Mouse (Mus musculus): ENCODE measurements around the gene Brpf1. TPM values are rescaled to one million over a fixed set of nuclear protein-coding genes. Genes with fewer than 3 reads are reported as not detected.

Gene Brpf1
- total RNA-seq, 2 experiments from 2014 or later = 40.6 to 46.3 TPM

- DNase-seq (ENCODE audit: low spot score in 2 of 2) = no peak
Observed at GRCm38 (mm10) chr6:113351653-113352052, 44.7 kb downstream of the Brpf1 start.

- DNase-seq (ENCODE audit: low spot score in 2 of 2) = no peak
Observed at GRCm38 (mm10) chr6:113352820-113353219, 45.9 kb downstream of the Brpf1 start.

DNA sequence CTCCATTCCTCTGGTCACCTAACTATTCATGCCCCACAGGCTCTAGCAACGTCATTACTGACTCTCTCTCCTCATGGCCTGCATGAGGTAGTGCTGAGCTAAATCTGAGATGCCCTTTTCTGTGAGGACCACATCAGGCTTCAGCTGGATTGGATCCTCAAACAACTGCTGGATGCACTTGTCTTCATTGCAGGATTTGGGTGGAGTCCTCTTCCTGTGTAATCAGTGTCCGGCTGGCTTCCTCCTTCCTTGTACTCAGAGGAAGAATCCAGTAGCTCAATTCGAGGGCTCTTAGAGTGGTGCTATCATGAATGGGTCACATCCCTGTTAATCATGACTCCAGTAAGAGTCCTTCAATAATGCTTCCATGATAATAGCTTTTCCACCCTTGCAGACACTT is 46.8 kb downstream of the Brpf1 start:
- DNase-seq (ENCODE audit: low spot score in 2 of 2) = no peak

GRCm38 (mm10) chr6:113361476-113361875 is 54.5 kb downstream of the Brpf1 start:
- no peak for DNase-seq (ENCODE audit: low spot score in 2 of 2)

DNA sequence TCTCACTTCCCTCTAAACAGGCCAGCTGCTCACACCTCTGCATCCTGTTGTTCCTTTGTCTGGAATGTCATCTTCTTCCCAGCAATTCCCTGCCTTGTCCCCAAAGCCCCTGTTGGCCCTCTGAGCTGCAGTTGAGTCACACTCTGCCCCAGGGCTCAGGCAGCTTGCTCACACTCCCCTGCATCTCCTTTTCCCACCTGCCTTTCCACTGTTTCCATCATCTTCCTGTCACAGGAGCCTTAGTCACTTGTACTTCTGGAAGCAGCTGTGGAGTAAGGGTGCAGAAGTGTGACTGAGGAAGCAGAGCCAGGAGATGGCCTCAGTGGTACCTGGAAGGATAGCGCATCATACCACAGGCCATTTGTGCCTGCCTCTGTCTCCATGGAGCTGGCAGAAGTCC is 55.3 kb downstream of the Brpf1 start:
- no peak for DNase-seq (ENCODE audit: low spot score in 2 of 2)

DNA sequence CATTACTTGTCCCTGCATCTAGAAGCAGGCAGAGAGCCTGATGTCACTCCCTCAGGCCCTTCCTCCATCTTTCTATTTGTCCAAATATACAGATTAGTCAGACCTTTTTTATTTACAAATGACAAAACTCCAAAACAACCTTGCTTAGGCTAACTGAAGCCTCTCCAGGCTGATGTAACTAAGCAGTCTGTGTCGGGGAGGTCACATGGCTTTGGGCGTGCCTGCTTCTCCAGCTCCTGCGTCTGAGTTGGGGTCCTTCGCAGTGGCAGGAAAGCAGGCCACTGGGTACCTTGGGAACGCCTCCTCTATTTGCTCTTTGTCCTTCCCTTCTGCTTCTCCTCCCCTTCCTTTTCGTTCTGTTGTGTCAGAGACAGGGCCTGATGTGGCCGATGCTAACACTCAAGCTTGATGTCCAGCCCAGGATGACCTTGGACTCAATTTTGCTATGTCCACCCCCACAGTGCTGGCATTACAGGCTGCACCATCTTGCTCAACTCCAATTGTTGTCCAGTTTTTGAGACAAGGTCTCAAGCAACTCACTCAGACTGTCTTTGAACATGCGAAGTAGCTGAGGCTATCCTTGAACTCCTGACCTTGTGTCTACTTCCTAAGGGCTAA is 57.7 kb downstream of the Brpf1 start:
- no peak for DNase-seq (ENCODE audit: low spot score in 2 of 2)

- no peak for DNase-seq (ENCODE audit: low spot score in 2 of 2)
Observed at GRCm38 (mm10) chr6:113366639-113367038, 59.7 kb downstream of the Brpf1 start.

DNA sequence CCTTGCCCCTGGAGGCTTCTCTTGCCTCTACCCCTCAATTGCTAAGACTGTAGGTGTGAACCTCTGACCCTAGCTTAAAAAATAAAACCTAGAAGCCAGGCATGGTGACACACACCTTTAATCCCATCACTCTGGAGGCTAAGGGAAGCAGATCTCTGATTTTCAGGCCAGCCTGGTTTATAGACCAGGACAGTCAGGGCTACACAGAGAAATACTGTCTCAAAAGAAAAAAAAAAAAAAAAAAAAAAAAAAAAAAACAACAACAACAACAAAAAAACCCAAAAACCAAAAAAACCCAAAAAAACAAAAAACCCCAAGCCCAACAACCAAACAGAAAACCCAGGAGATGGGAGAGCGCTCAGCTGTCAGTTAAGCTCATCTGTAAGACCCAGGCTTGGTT is 60.6 kb downstream of the Brpf1 start:
- no peak for DNase-seq (ENCODE audit: low spot score in 2 of 2)

DNA sequence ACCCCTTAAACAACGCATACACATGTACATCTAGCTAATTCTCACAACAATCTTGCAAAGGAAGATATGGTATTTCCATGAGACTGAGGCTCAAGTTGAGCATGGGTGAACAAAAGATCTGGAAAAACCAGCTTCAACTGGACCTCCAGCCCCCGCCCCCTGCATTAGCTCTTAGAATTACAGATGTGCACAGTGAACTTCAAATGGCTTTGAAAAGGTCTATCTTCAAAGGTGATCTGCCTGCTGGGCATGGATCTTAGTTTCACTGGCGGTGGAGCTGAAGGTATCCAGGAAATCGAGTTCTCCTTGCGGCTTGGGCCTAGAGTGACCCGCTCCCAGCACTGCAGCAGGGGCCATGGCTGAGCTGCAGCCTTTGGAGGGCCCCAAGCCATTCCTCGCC is 61.2 kb downstream of the Brpf1 start:
- DNase-seq (ENCODE audit: low spot score in 2 of 2) = no peak

- no peak for DNase-seq (ENCODE audit: low spot score in 2 of 2)
Observed at GRCm38 (mm10) chr6:113368577-113368976, 61.6 kb downstream of the Brpf1 start.

DNA sequence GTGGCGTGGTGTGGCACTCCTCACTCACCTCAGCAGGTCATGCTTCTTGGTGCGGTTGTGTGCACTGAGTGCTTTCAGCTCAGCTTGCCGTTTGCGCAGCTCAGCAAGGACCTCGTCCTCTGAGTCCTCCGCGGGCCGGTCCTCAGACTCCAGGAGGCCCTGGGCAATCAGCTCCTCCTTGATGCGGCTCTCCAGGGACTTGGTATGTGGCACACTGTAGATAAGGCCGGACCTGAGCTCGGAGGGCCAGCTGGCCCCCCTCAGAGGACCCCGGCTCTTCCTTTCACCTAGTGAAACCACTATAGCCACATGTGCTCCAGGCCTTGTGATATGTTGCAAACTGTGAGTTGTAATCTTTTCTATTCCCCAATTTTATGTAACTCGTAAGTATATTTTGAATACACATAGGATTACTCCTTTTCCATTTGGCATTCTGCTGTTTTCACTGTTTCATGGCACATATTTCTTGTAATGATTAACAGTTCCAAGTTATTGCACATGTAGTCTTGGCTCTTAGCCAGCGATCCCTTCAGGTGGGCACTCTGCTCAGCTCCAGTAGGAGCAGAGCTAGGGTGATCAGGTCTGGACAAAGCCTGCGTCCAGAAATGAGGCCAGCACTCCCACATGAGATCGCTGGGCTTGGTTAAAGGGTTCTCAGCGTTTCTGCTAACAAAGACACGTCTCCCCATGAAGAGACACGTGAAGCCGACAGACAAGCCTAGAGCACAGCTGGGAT is 63.4 kb downstream of the Brpf1 start:
- no peak for DNase-seq (ENCODE audit: low spot score in 2 of 2)

DNA sequence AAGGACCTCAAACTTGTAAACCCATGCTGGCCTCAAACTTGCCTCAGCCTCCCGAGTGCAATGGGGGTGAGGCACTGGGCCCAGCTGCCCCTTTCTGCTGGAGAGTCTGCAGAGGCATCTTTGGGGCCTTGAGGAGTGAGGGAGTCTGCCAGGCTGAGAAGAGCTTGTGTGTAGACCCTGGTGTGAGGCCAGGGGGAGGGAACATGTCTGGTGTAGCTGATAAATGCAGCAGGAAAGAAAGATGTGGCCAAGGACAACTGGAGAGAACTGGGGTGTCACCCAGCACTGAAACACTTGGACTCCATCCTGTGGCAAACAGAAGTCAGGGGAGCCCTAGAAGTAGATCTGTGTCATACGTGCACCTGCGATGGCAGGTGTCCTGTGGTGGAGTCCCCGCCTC is 66.6 kb downstream of the Brpf1 start:
- no peak for DNase-seq (ENCODE audit: low spot score in 2 of 2)

Other genes starting within 250 kb of the Brpf1 start
- 100 to 1,000 TPM; 148 to 151 TPM for gene Setd5, start 229.8 kb upstream of the Brpf1 start, total RNA-seq (2021)
- 1 to 10 TPM; 8.1 to 8.8 TPM for gene Lhfpl4, start 111.8 kb upstream of the Brpf1 start, total RNA-seq (2021)
- 10 to 100 TPM; 25.8 to 26.2 TPM for gene Mtmr14, start 69.3 kb upstream of the Brpf1 start, total RNA-seq (2021)
- gene Cpne9, start 24.8 kb upstream of the Brpf1 start, total RNA-seq (2021) = under 1 TPM; 0.45 to 0.62 TPM
- gene Ogg1, start 19.8 kb downstream of the Brpf1 start, total RNA-seq (2021) = 10 to 100 TPM; 14.5 to 18.7 TPM
- gene Camk1, start 36.8 kb downstream of the Brpf1 start, total RNA-seq (2021) = 10 to 100 TPM; 54.2 to 58.7 TPM
- 10 to 100 TPM; 41.3 to 44.6 TPM for gene Tada3, start 70.7 kb downstream of the Brpf1 start, total RNA-seq (2021)
- gene Arpc4, start 71.0 kb downstream of the Brpf1 start, total RNA-seq (2021) = 100 to 1,000 TPM; 206 to 214 TPM
- gene Ttll3, start 82.1 kb downstream of the Brpf1 start, total RNA-seq (2021) = 1 to 10 TPM; 6.9 to 7.7 TPM
- gene Rpusd3, start 112.2 kb downstream of the Brpf1 start, total RNA-seq (2021) = 10 to 100 TPM; 13.9 to 14.7 TPM
- gene Cidec, start 128.6 kb downstream of the Brpf1 start, total RNA-seq (2021) = 10 to 100 TPM; 49.8 to 62.1 TPM
- gene Jagn1, start 135.4 kb downstream of the Brpf1 start, total RNA-seq (2021) = 10 to 100 TPM; 47.8 to 49.2 TPM
- 1 to 10 TPM in 1 of 2 experiments, under 1 TPM in 1; 0.90 to 2.5 TPM for gene Il17re, start 151.3 kb downstream of the Brpf1 start, total RNA-seq (2021)
- gene Il17rc, start 164.3 kb downstream of the Brpf1 start, total RNA-seq (2021) = 10 to 100 TPM; 22.7 to 25.4 TPM
- 10 to 100 TPM; 40.6 to 44.1 TPM for gene Creld1, start 176.2 kb downstream of the Brpf1 start, total RNA-seq (2021)
- 1 to 10 TPM in 1 of 2 experiments, under 1 TPM in 1; 0.59 to 1.3 TPM for gene Prrt3, start 194.8 kb downstream of the Brpf1 start, total RNA-seq (2021)
- gene Emc3, start 224.5 kb downstream of the Brpf1 start, total RNA-seq (2021) = 10 to 100 TPM; 85.9 to 87.9 TPM
- gene Fancd2, start 224.5 kb downstream of the Brpf1 start, total RNA-seq (2021) = 1 to 10 TPM; 7.9 to 8.1 TPM

All from adrenal gland, postnatal 4 days (tissue).